Mouse (Mus musculus) midbrain, embryonic 12.5 days (tissue): ENCODE results near the gene Dirc2. TPM values are rescaled to one million over a fixed set of nuclear protein-coding genes. Genes with fewer than 3 reads are reported as not detected.

Experiments used
- ATAC-seq: fragments of 200-750 bp; cut with Nextera tagmentation; 2 replicates; pipeline ENCODE4 v1.8.0; 2017; ENCODE audit warnings: low read depth, moderate TSS enrichment, moderate library complexity; ENCODE audit not compliant: low FRiP score
- H3K27ac ChIP-seq: fragments of 300-500 bp; sonication (generic); replicated peaks from 2 replicates; pipeline ENCODE4 v1.5.1; 2016; ENCODE audit warnings: mild to moderate bottlenecking
- H3K27me3 ChIP-seq: fragments of 300-500 bp; sonication (generic); 2 replicates; pipeline ENCODE4 v1.6.1; 2016; ENCODE audit warnings: mild to moderate bottlenecking
- H3K36me3 ChIP-seq: fragments of 300-500 bp; sonication (generic); 2 replicates; pipeline ENCODE4 v1.6.1; 2016
- H3K4me1 ChIP-seq: fragments of 300-500 bp; sonication (generic); 2 replicates; pipeline ENCODE4 v1.6.1; 2016
- H3K4me2 ChIP-seq: fragments of 300-500 bp; sonication (generic); replicated peaks from 2 replicates; pipeline ENCODE4 v1.6.1; 2016; ENCODE audit warnings: mild to moderate bottlenecking, moderate library complexity
- H3K4me3 ChIP-seq: fragments of 300-500 bp; sonication (generic); 2 replicates; pipeline ENCODE4 v1.5.1; 2016; ENCODE audit warnings: mild to moderate bottlenecking
- H3K9ac ChIP-seq: fragments of 300-500 bp; sonication (generic); replicated peaks from 2 replicates; pipeline ENCODE4 v1.6.1; 2016; ENCODE audit warnings: mild to moderate bottlenecking, moderate library complexity
- H3K9me3 ChIP-seq: fragments of 300-500 bp; sonication (generic); 2 replicates; pipeline ENCODE4 v1.6.1; 2016; ENCODE audit warnings: mild to moderate bottlenecking
- WGBS: fragments of 180-500 bp; shearing (Covaris S2); methylation state at CpG from one replicate; pipeline ENCODE4 v1.1.7; 2016; 5-methylcytosine and 5-hydroxymethylcytosine counted together
- polyA plus RNA-seq: library from polyadenylated mRNA; unstranded; fragments of >200 nt; fragmentation: Nextera tagmentation; extraction: Ambion mirVana; gene quantifications from 2 replicates; pipeline ENCODE4 v1.2.1, GENCODE M21; 2016

The Dirc2 gene
- polyA plus RNA-seq, 1 experiment from 2014 or later = 24.5 TPM

- Histone ChIP-seq H3K27me3 (peaks cover 5% of the 10 kb centered on the region; the same call in 1 of the 2 replicates), H3K4me2 (no peak overlapping the region), H3K4me3 (no peak overlapping the region), H3K9ac (no peak overlapping the region), H3K9me3 (no peaks in the 10 kb centered on the region), H3K27ac (no peak overlapping the region), H3K4me1 (peaks cover 4% of the 10 kb centered on the region; the same call in 1 of the 2 replicates), H3K36me3 (no peaks in the 10 kb centered on the region)
- ATAC-seq = no peak
- WGBS = 66% methylated on average over 16 of the region's 16 CpGs
These were observed 65.1 kb downstream of the Dirc2 start for GRCm38 (mm10) chr16:35703763-35704679.

DNA sequence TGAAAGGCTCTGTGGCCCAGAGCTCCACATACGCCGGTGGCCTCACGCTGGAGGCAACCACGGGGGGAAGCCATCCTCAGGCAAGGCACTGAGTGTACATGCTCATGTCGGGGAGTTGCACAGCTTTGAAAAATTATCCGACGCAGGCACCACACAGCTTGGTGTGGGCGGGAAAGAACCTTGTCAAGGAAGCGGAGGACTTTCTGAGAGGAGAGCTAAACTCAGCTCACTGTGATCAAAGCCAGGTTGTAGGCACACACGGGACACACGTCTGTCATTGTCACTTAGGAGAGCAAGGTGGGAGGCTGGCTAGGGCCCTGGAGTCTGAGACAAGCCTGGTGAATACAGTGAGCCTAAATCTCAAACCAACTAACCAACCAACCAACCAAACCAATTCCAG lies 67.3 kb downstream of the Dirc2 start:
- no peak for ATAC-seq
- H3K9ac ChIP-seq = no peak overlapping the region
- no peak overlapping the region for H3K27ac ChIP-seq
- peaks cover 4% of the 10 kb centered on the region; the same call in 1 of the 2 replicates for H3K4me1 ChIP-seq
- no peak overlapping the region for H3K4me2 ChIP-seq
- no peaks in the 10 kb centered on the region for H3K9me3 ChIP-seq
- H3K27me3 ChIP-seq = peaks cover 5% of the 10 kb centered on the region; the same call in 1 of the 2 replicates
- WGBS = 58% methylated on average over 11 of the region's 11 CpGs
- H3K4me3 ChIP-seq = no peak overlapping the region
- H3K36me3 ChIP-seq = peaks cover 7% of the 10 kb centered on the region; the same call in 1 of the 2 replicates

- Histone ChIP-seq H3K4me1 (no peaks in the 10 kb centered on the region), H3K4me2 (no peak overlapping the region), H3K9ac (no peak overlapping the region), H3K9me3 (0 out of 2 replicates have a peak, but pooled peaks cover 6% of the 10 kb centered on the region), H3K27me3 (no peaks in the 10 kb centered on the region), H3K36me3 (peaks cover 21% of the 10 kb centered on the region), H3K27ac (no peak overlapping the region), H3K4me3 (no peak overlapping the region)
- 84% methylated on average over 2 of the region's 2 CpGs for WGBS
- no peak for ATAC-seq
These were observed 73.1 kb downstream of the Dirc2 start for GRCm38 (mm10) chr16:35696103-35696502.

- no peak overlapping the region for H3K4me2 ChIP-seq
- 86% methylated on average over 13 of the region's 13 CpGs for WGBS
- no peak overlapping the region for H3K4me3 ChIP-seq
- 0 out of 2 replicates have a peak, but pooled peaks cover 6% of the 10 kb centered on the region for H3K9me3 ChIP-seq
- ATAC-seq = no peak
- no peaks in the 10 kb centered on the region for H3K27me3 ChIP-seq
- H3K9ac ChIP-seq = no peak overlapping the region
- no peaks in the 10 kb centered on the region for H3K4me1 ChIP-seq
- no peak overlapping the region for H3K27ac ChIP-seq
- peaks cover 21% of the 10 kb centered on the region for H3K36me3 ChIP-seq
These were observed 74.8 kb downstream of the Dirc2 start for GRCm38 (mm10) chr16:35694250-35694846.

- no peaks in the 10 kb centered on the region for H3K4me1 ChIP-seq
- 96% methylated on average over 7 of the region's 7 CpGs for WGBS
- no peak overlapping the region for H3K4me3 ChIP-seq
- ATAC-seq = no peak
- H3K27me3 ChIP-seq = peaks cover 19% of the 10 kb centered on the region
- no peak overlapping the region for H3K27ac ChIP-seq
- H3K9me3 ChIP-seq = 0 out of 2 replicates have a peak, but pooled peaks cover 6% of the 10 kb centered on the region
- peaks cover 14% of the 10 kb centered on the region; the same call in 1 of the 2 replicates for H3K36me3 ChIP-seq
- H3K4me2 ChIP-seq = no peak overlapping the region
- no peak overlapping the region for H3K9ac ChIP-seq
These were observed 77.5 kb downstream of the Dirc2 start for GRCm38 (mm10) chr16:35691606-35692005.

GRCm38 (mm10) chr16:35686491-35686890 lies 82.7 kb downstream of the Dirc2 start:
- Histone ChIP-seq H3K4me3 (no peak overlapping the region), H3K9ac (no peak overlapping the region), H3K36me3 (no peaks in the 10 kb centered on the region), H3K4me1 (peaks cover 4% of the 10 kb centered on the region; the same call in 1 of the 2 replicates), H3K9me3 (no peaks in the 10 kb centered on the region), H3K27ac (no peak overlapping the region), H3K4me2 (no peak overlapping the region), H3K27me3 (peaks cover 48% of the 10 kb centered on the region)
- WGBS = 56% methylated on average over 7 of the region's 7 CpGs
- no peak for ATAC-seq

DNA sequence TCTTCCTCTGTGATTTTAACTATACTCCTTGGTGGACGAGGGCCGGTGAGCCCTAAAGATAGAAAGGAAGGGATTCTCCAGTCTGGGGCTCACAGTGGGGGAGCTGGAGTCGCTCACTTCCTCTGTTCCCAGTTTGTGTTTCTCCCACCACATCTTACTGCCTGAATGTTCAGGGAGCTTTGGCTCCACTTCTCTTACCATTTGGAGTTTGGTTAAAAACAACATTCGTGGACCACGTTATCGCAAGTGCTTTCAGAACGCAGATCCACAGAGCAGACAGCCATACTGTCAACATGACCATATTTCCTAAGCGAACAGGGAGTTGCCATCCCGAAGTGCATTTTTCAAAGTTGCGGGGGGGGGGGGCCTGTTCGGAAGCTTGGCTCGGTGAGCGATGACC lies 84.1 kb downstream of the Dirc2 start:
- no peaks in the 10 kb centered on the region for H3K9me3 ChIP-seq
- H3K27me3 ChIP-seq = peaks cover 52% of the 10 kb centered on the region
- peaks cover 4% of the 10 kb centered on the region; the same call in 1 of the 2 replicates for H3K4me1 ChIP-seq
- H3K4me2 ChIP-seq = no peak overlapping the region
- 81% methylated on average over 13 of the region's 13 CpGs for WGBS
- no peak overlapping the region for H3K9ac ChIP-seq
- H3K27ac ChIP-seq = no peak overlapping the region
- H3K36me3 ChIP-seq = no peaks in the 10 kb centered on the region
- no peak for ATAC-seq
- H3K4me3 ChIP-seq = no peak overlapping the region

DNA sequence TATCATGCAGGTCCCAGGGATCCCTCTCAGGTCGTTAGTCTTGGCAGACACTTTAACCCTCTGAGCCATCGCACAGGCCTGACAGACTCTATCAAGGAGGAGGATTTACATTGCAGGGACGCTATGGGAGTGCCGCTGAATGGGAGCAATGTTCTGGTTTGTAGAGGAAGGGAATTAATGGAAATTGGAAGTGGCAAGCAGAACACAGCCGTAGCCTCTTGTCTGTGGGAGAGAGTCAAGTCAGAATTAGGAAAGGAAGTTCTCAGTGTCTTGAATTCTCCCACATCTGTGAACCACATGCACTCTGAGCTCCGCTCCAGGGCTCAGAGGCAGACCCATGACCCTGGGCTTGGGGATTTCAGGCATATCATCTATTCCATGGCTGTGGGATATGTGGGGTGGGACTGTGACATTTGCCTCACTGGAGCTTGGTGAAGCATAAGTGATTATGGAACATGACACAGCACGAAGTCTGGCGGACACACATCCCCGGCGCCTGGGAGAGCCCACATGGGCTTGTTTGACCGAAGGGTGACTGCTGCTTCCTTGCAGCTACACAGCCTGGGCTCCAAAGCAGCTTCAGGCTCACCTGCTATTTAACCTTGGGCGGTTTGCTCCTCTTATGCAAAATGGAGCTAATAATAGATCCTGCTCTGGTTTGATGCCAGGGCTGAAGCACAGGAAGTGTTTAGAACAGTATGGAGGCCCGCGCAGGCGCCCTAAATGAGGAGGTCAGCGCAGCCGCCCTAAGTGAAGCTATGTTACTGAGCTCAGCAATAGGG lies 87.6 kb downstream of the Dirc2 start:
- H3K27me3 ChIP-seq = peaks cover 50% of the 10 kb centered on the region
- no peaks in the 10 kb centered on the region for H3K36me3 ChIP-seq
- 0 out of 2 replicates have a peak overlapping the region, but pooled peaks have one; percentile 15 for H3K27ac ChIP-seq
- no peaks in the 10 kb centered on the region for H3K9me3 ChIP-seq
- H3K4me1 ChIP-seq = peaks cover 4% of the 10 kb centered on the region; the same call in 1 of the 2 replicates
- WGBS = 63% methylated on average over 17 of the region's 17 CpGs
- no peak overlapping the region for H3K4me3 ChIP-seq
- peak; percentile 87 for ATAC-seq
- H3K9ac ChIP-seq = no peak overlapping the region
- 0 out of 2 replicates have a peak overlapping the region, but pooled peaks have one; percentile 10 for H3K4me2 ChIP-seq

GRCm38 (mm10) chr16:35678476-35678875 lies 90.7 kb downstream of the Dirc2 start:
- Histone ChIP-seq H3K27ac (no peak overlapping the region), H3K27me3 (peaks cover 29% of the 10 kb centered on the region), H3K4me1 (peaks cover 4% of the 10 kb centered on the region; the same call in 1 of the 2 replicates), H3K36me3 (no peaks in the 10 kb centered on the region), H3K4me3 (no peak overlapping the region), H3K9ac (no peak overlapping the region), H3K4me2 (no peak overlapping the region), H3K9me3 (no peaks in the 10 kb centered on the region)
- ATAC-seq = no peak
- 41% methylated on average over 3 of the region's 3 CpGs for WGBS

- Histone ChIP-seq H3K9me3 (no peaks in the 10 kb centered on the region), H3K4me2 (no peak overlapping the region), H3K36me3 (no peaks in the 10 kb centered on the region), H3K27me3 (peaks cover 21% of the 10 kb centered on the region), H3K4me1 (peaks cover 4% of the 10 kb centered on the region; the same call in 1 of the 2 replicates), H3K4me3 (no peak overlapping the region), H3K27ac (no peak overlapping the region), H3K9ac (no peak overlapping the region)
- ATAC-seq = no peak
- WGBS = 65% methylated on average over 8 of the region's 8 CpGs
These were observed 91.5 kb downstream of the Dirc2 start for GRCm38 (mm10) chr16:35677511-35678113.

DNA sequence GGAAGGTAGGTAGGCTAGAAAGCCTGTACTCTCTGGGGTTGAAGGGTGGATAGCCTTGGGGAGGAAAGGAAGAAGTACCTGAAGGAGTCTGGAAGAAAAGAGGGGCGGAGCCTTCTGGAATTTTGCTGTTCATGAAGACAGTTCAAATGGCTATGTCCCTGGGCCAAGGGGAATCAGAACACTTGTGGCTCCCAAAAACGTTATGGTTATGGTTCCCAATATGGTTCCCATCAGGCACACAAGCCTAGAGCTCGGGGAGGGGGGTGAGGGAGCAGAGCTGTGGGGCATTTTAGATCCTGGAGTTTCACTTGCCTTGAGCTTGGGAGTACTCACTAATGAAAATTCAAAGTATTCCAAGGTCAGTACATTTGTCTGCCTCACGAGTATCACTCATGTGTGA lies 104.3 kb downstream of the Dirc2 start:
- WGBS = 91% methylated on average over 4 of the region's 4 CpGs

More for the DNA sequence above, 104.3 kb downstream of the Dirc2 start:
- no peak overlapping the region for H3K9ac ChIP-seq
- H3K9me3 ChIP-seq = no peaks in the 10 kb centered on the region
- H3K27me3 ChIP-seq = peaks cover 11% of the 10 kb centered on the region
- no peak overlapping the region for H3K4me2 ChIP-seq
- no peak overlapping the region for H3K27ac ChIP-seq
- no peaks in the 10 kb centered on the region for H3K4me1 ChIP-seq
- peaks cover 48% of the 10 kb centered on the region for H3K36me3 ChIP-seq
- no peak overlapping the region for H3K4me3 ChIP-seq
- no peak for ATAC-seq
